Mouse (Mus musculus) erythroid progenitor cell, adult 5-6 weeks (primary cell): Measurements from ENCODE around the gene Gm10642. TPM values are rescaled to one million over a fixed set of nuclear protein-coding genes. Genes with fewer than 3 reads are reported as not detected.

Experiments
- ATAC-seq: replicated peaks from 2 replicates; pipeline ENCODE4 v1.8.0; 2016; ENCODE audit warnings: moderate number of reproducible peaks, mild to moderate bottlenecking, moderate TSS enrichment, inconsistent platforms; ENCODE audit not compliant: poor library complexity, low FRiP score, severe bottlenecking
- total RNA-seq, 2 experiments: library from RNA; stranded (forward) in 1 of 2; stranded (reverse) in 1 of 2; fragments of 150-400 nt in 1 of 2; fragments of 186-747, 209-891 nt in 1 of 2; gene quantifications; 2 replicates each; pipeline versions ENCODE4 v1.2.3 to v1.2.4; 2015 to 2017; ENCODE audit warnings: low replicate concordance in 2 of 2

Gene Gm10642
- total RNA-seq, 2 experiments from 2014 or later = 4.1 to 5.4 TPM

DNA sequence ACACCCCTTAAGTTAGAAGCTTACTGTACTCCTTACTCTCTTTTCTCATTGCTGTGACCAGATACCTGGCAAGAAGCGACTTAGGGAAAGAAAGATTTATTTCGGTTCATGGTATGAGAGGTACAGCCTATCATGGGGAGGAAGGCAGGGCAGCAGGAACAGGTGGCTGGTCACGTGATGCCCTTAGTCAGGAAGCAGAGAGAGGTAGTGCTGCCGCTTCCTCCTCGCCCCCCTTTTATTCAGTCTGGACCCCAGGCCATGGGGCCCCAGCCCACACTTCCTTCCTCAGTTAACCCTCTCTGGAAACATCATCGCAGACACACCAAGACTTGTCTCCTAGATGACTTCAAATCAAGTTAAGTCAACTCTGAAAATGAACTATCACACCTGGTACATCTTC is 15.2 kb downstream of the Gm10642 start:
- peak; percentile 49 for ATAC-seq

DNA sequence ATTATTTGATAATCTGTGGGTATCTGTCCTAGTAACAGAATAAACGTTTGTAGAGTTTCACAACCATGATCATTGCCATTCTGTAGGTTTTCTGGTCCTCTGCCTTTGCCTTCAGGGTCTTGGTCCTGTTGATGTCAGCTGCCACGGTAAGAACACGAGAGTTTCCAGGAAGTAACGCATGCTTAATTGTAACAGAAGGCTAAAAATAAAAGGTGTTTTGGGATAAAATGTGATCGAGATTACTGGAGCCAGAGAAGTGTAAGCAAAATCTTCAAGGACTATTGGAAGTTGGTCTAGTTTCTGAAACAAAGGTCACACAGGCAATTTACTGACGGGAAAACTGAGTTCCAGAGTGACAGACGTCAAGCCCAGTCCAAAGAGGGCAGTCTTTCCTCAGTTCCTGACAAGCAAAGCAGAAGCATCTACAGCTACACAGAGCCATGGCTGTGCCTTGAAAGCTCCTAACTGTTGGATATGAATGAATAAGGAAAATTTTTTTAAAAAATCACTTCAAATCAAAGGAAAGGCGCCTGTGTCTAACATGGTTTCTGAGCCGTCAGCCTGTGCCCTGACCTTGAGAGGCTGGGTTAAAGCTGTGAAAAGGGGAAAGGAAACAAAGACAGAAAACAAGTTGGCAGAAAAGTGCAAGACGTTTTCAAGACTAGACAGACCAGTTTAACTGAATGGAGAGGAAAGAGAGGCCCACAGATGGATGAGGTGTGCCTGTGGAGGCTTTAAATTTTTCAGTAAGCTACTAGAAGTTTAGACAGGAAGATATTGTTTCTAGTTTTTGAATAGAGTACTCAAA is 15.9 kb downstream of the Gm10642 start:
- ATAC-seq = no peak

DNA sequence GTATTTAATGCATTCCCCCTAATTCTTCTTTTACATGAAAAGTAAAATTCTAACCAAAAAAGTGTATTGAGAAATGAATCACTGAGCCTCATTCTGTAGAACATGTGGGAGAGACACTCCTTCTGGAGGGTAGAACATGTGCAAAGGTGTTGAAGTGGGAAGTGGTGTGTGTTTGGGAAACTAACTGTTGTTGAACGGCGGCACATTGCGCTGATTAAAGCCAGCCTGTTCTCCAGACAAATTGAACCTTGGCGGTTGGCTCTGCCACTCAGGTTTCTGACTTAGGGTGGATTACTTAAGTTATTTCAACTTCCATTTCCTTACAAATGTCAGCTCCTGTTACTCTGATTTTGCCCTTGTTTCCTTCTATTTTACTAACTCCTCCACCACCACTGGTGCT is 17.6 kb downstream of the Gm10642 start:
- ATAC-seq = no peak

DNA sequence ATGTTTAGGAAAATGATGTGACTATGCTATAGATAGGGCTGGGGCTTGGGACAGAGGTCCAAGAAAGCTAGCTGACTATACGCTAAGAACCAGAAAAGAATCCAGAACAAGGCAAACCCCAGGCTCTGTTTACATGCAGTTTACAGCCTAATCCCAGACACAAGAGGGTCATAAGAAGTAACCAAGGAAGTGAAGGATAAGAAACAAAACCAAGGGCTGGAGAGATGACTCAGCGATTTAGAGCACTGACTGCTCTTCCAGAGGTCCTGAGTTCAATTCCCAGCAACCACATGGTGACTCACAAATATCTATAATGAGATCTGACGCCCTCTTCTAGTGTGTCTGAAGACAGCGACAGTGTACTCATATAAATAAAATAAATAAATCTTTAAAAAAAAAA is 19.1 kb downstream of the Gm10642 start:
- no peak for ATAC-seq

DNA sequence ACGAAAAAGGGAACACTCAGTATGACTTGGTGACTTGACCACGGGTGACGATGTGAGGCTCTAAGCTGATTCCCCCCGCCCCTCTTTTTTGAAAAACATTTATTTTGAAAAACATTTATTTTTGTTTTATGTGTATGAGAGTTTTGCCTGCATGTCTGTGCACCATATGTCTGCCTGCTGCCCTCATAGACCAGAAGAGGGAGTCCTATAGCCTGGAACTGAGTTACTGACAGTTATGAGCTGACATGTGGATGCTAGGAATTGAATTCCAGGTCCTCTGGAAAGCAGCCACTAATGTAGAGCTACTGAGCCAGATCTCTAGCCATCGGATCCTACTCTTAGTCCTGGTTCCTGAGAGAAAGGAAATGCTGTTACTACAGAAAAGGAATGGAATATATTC is 19.9 kb downstream of the Gm10642 start:
- no peak for ATAC-seq

DNA sequence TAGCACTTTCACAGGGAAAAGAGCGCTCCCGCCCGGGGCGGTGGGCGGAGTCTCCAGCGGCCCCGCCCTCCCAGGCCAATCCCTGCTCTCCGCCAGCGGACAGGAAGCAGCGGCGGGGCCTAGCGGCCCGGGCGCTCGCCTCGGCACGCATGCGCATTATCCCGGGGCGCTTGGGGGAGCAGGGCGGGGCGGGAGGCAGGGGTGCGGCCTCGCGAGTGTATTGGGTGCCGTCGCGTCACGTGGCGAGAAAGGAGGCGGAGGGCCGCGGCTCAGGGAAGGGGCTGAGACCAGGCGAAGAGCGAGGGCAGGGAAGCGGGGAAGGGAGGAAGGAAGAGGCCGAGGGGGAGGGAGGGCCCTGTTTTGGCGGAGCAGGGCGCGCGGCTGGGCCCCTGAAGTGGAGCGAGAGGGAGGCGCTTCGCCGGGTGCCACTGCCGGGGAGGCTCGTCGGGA is 22.7 kb downstream of the Gm10642 start, which contains the start of gene Adam10:
Gene Adam10, plus strand, starts transcription at position 316 of the 450 bp plus-strand sequence.
- ATAC-seq = peak; percentile 92

DNA sequence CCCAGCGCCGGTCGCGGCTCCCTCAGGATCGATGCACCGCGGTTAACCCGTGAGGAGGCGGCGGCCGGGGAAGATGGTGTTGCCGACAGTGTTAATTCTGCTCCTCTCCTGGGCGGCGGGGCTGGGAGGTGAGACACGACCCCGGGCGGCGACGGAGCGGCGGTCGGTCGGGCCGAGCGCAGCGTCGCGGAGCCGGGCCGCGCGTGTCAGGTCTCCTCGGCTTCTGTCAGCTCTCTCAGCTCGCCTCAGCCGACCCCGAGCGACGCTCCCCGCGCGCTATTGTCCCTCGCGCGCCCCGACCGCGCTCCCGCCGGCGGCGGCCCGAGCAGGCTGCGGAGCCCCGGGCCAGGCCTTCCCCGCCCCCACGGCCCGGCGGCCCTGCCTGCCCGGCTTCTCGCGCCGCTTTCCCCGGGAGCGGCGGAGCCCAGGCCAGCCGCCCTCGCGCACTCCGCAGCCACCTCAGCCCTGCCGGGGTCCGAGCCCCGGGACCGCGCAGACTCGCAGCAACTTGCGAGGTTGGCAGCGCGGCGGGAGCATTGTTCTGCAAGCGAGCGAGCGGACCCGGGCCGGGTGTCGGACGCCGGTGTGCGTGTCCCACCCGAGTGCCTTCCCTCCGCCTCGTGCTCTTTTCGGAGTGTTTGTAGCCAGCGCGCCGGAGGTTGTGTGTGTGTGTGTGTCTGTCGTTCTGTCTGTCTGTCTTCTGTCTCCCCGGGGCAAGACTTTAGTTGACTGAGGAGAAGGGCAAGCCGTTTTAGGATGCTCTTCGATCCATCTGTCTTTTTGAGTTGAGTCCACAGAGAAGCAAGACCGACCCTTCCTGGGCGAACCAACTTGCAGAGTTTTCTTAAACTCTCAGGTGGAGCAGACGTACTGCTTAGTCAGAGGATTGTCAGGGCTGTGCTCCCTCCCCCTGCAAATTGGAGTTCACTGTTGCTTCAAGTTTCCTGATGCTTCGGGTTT is 23.4 kb downstream of the Gm10642 start:
- peak; percentile 48 for ATAC-seq

DNA sequence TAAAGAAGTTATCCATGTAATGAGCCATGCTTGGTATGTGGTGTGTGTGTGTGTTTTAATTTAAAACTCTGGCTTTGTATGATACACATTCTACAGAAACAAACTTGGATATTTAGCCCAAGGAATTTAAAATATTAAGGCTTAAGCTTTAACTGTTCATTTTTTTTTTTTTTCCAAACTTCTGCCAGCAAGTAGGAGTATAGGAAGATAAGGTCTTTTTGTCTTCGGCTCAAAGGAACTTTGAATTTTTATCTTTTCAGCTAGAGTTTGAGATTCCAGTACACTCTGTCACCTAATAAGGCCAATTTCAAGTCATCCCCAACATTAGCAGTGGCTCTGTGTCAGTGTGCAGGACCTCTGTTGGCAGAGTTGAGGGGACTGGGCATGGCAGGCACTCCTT is 26.2 kb downstream of the Gm10642 start:
- ATAC-seq = no peak

DNA sequence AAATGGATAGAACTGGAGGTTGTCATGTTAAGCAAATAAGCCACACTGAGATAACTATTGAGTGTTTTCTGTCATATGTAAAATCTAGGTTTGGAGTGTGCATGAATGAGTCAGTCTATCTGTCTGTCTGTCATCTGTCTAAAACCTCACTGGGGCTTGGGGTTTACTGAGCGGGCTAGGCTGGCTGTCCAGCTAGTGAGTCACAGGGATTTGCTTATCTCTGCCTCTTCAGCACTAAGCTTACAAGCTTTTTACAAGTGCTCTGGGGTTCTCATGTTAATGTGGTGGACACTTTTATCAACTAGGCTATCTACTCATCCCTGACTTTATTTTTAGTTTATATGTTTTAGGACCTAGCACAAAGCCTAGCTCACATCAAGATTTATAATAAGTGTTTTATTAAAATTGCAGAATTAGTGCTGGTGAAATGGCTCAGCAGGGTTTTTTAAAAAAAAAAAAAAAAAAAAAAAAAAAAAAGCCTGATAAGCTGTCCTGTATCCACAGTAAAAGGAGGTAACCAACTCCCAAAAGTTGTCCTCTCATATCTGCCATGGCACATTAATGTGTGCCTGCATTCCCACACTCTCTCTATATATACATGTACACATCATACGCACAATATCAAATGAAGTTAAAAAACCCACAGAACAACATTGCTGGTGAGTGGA is 32.4 kb downstream of the Gm10642 start:
- peak; percentile 45; the same call in 1 of the 2 replicates for ATAC-seq

DNA sequence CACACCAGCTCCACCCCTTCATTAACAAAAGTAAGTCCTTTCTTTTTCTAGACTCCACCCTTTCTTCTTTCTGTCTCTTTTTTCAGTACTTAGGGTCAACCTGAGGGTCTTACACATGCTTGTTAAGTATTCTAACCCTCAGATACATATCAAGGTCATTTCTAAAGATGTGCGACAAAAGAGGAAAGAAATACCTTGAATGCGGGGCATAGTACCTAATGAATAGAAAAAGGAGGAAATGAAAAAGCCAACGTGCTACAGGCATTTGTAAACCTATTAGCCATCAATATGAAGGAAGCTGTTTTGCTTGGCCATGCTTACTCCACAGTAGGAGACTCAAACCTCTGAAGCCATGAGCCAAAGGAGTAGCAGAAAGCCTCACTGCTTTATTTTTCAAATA is 33.9 kb downstream of the Gm10642 start:
- no peak for ATAC-seq

DNA sequence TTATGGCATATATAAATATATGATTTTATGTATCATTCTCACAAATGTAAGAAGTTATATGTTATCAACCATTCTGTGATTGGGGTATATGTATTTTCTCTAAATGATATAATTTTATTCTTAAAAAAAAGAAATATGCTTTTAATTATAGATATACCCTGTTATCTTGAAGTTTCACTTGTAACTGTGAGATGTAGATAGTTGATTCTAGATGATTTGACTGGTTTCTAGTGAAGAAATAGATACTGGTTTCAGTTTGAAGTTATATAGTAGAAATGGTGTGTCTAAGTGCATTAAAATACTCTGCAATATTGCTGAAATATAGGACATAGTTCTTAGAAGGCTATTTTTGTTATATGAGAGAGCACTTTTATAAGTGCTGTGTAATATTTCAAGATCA is 34.5 kb downstream of the Gm10642 start:
- no peak for ATAC-seq

DNA sequence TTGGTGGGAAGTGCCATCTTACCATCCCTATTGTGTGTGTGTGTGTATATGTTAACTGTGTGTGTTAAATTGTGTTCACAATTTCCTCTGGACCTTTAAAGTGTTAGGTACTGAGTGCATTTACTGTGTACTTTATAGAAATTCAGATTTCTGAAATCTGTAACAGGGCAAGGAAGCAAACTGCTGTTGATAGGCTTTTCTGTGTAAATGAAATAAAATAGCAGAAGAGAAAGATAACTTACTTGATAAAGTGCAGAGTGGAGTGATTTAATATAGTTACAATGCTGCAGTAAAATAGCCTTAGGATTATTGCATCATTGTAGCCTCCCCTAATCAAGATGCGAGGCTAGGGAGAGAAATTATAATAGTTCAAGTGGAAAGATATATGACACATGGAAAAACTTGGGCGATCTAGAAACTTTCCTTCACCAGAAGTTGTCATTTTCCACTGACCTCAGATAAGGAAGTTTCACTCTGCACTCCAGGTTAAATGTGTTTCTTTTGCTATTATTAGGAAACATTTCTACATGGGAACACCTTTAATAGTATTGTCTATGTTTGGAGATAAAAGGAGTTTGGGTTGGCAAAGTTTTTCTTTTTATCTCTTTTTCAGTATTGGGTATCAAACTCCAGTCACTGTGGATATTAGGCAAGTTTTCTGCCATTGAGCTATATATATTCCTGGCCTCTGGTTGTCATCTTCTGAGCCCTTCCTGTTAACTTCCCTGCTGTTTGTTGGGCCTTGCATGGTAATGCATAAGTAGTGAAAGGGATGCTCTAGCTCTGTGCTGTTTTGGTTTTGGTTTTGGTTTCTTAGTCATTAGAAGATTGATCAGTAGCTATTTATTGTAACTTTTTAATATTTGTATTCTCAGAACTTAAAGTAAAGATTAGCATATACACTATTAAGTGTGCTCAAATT is 36.0 kb downstream of the Gm10642 start:
- ATAC-seq = no peak

DNA sequence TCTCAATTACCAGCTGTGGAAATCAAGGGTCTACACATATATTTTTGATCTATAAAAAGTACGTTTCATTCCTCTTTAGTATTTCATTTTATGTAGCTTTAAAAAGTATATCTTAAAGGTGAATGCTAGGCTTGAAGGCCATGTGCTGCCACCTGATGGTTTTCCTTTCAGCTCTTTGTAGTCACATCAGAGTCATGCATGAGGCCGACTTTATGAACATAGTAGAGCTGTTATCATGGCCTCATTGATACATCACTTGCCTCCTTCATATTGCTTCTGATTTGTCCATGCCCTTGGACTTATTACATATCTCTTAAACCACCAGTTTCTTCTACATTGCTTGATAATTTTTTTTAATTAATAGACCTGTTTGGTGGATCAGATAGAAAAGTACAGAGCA is 39.7 kb downstream of the Gm10642 start:
- ATAC-seq = no peak

DNA sequence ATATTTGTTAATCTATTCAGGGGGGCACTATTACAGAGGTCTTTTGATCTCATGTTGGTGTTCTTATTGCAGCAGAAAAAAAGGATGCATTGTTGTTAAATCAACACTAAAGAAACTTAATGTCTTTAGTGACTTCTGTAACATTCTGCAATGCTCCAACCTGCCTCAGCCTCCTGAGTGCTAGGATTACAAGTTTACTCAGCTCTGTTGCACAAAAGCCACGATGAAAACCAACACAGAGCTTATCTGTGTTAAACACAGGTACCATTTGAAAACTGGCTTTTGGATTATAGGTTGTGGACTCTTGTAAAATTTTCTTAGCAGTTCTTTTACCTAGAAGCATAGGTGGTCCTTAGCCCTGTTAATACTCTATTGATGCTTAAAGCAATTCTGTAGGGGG is 42.0 kb downstream of the Gm10642 start:
- no peak for ATAC-seq

DNA sequence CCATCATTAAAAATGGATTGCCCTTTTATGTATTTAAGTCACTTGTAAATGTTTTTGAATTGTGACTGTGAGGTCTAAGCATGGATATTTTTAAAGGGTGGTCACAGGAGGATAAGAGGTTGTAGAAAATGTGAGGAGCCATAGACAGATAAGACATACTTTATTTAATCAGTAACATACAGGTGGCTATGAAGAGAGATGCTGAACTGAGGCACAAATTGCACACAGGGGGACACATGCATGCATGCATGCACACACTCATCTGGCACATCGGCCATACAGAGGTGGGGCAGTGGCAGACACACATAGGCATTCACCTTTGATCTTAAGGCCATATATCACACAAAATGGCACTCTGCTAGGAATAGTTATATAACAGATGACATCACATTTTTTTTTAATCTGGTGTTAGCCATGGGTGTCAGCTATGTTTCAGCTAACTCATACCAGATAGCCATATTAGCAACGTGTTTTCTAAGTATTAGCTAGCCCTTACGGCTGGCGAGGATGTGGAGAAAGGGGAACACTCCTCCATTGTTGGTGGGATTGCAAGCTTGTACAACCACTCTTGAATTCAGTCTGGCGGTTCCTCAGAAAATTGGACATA is 47.6 kb downstream of the Gm10642 start:
- ATAC-seq = peak; percentile 73

DNA sequence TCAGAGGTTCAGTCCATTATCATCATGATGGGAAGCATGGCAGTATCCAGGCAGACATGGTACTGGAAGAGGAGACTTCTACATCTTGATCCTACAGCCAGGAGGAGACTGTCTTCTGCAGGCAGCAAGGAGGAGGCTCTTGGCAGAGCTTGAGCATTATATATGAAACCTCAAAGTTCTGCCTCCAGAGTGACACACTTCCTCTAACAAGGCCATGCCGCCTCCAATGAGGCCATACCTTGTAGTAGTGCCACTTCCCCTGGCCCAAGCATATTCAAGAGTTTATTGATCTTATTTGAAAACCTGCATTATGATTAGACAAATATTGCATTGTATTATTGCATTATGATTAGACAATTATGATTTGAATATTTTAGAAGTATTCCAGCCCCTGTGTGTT is 50.4 kb downstream of the Gm10642 start:
- no peak for ATAC-seq
